Mouse (Mus musculus): Measurements from ENCODE around the gene Epha5. TPM values are rescaled to one million over a fixed set of nuclear protein-coding genes. Genes with fewer than 3 reads are reported as not detected.
A peak's percentile ranks its signal among the peaks of the same experiment; 100 is the strongest.

The Epha5 gene
- polyA plus RNA-seq, 1 experiment from 2014 or later: 1.8 TPM

GRCm38 (mm10) chr5:84415961-84416821, 991 bp downstream of the Epha5 start:
- WGBS: under 1% methylated on average over 45 of the region's 45 CpGs
- ATAC-seq (ENCODE audit: low FRiP score, low TSS enrichment): peak; percentile 47; the same call in 1 of the 2 replicates
- Histone ChIP-seq H3K4me1 (replicated peaks; ENCODE audit: control insufficient read depth, insufficient read depth) (0 out of 2 replicates have a peak, but pooled peaks cover 2% of the 10 kb centered on the region), H3K27me3 (ENCODE audit: control insufficient read depth, insufficient read depth, low read length) (0 out of 2 replicates have a peak, but pooled peaks cover 2% of the 10 kb centered on the region), H3K9me3 (ENCODE audit: control insufficient read depth, low read length) (no peaks in the 10 kb centered on the region), H3K4me2 (replicated peaks; ENCODE audit: low read depth) (peak overlapping the region; percentile 90), H3K36me3 (ENCODE audit: control insufficient read depth, insufficient read depth, low read length) (no peaks in the 10 kb centered on the region), H3K4me3 (ENCODE audit: low read depth, low read length) (peak overlapping the region; percentile 52), H3K27ac (replicated peaks) (no peak overlapping the region), H3K9ac (ENCODE audit: low read length) (peak overlapping the region; percentile 31; the same call in 1 of the 2 replicates)
- peak; percentile 15 for DNase-seq (ENCODE audit: low spot score)
- TF ChIP-seq EP300 (optimal IDR thresholded peaks at IDR 0.05) (no peak), CTCF (IDR thresholded peaks at IDR 0.05; ENCODE audit: low read depth) (no peak)

- H3K9ac ChIP-seq (ENCODE audit: low read length): no peak overlapping the region
- 0 out of 2 replicates have a peak overlapping the region, but pooled peaks have one; percentile 52 for H3K4me3 ChIP-seq (ENCODE audit: low read depth, low read length)
- H3K4me2 ChIP-seq (replicated peaks; ENCODE audit: low read depth): peak overlapping the region; percentile 90
These were observed 2.2 kb downstream of the Epha5 start for GRCm38 (mm10) chr5:84414931-84415431.

GRCm38 (mm10) chr5:84413026-84413425, 4.2 kb downstream of the Epha5 start:
- DNase-seq (ENCODE audit: low spot score) (no peak), ATAC-seq (ENCODE audit: low FRiP score, low TSS enrichment) (no peak)
- H3K27ac ChIP-seq (replicated peaks): no peak overlapping the region
- H3K4me1 ChIP-seq (replicated peaks; ENCODE audit: control insufficient read depth, insufficient read depth): 0 out of 2 replicates have a peak, but pooled peaks cover 2% of the 10 kb centered on the region
- TF ChIP-seq EP300 (optimal IDR thresholded peaks at IDR 0.05) (no peak), CTCF (IDR thresholded peaks at IDR 0.05; ENCODE audit: low read depth) (no peak)
- H3K4me2 ChIP-seq (replicated peaks; ENCODE audit: low read depth): no peak overlapping the region
- H3K27me3 ChIP-seq (ENCODE audit: control insufficient read depth, insufficient read depth, low read length): 0 out of 2 replicates have a peak, but pooled peaks cover 2% of the 10 kb centered on the region
- no peak overlapping the region for H3K4me3 ChIP-seq (ENCODE audit: low read depth, low read length)
- no peaks in the 10 kb centered on the region for H3K9me3 ChIP-seq (ENCODE audit: control insufficient read depth, low read length)
- 64% methylated on average over 1 of the region's 1 CpGs for WGBS
- H3K9ac ChIP-seq (ENCODE audit: low read length): no peak overlapping the region
- no peaks in the 10 kb centered on the region for H3K36me3 ChIP-seq (ENCODE audit: control insufficient read depth, insufficient read depth, low read length)

More at GRCm38 (mm10) chr5:84414931-84415431, 2.2 kb downstream of the Epha5 start:
- TF ChIP-seq EP300 (optimal IDR thresholded peaks at IDR 0.05) (no peak), CTCF (IDR thresholded peaks at IDR 0.05; ENCODE audit: low read depth) (no peak)
- Histone ChIP-seq H3K4me1 (replicated peaks; ENCODE audit: control insufficient read depth, insufficient read depth) (0 out of 2 replicates have a peak, but pooled peaks cover 2% of the 10 kb centered on the region), H3K27me3 (ENCODE audit: control insufficient read depth, insufficient read depth, low read length) (0 out of 2 replicates have a peak, but pooled peaks cover 2% of the 10 kb centered on the region), H3K27ac (replicated peaks) (no peak overlapping the region), H3K9me3 (ENCODE audit: control insufficient read depth, low read length) (no peaks in the 10 kb centered on the region), H3K36me3 (ENCODE audit: control insufficient read depth, insufficient read depth, low read length) (no peaks in the 10 kb centered on the region)
- WGBS: 10% methylated on average over 8 of the region's 8 CpGs
- ATAC-seq (ENCODE audit: low FRiP score, low TSS enrichment): no peak
- peak; percentile 13 for DNase-seq (ENCODE audit: low spot score)

DNA sequence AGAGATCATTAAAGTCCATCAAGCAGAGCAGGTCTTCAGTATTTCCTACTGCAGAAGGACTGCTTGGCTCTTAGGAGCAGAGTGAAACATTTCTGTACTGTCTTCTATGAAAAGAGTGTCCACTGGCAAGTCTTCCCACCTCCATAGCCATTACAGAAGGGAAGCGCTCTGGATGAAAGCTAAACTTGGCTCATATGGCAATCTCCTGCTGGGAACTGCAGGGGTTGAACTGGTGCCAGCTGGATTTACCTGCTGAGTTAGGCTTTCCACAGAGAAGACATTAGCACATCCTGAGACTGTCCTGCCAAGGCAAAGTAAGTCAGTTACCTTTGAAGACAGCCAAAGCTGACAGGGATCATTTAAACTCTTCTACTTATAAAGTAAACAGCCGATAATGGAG, 8.8 kb downstream of the Epha5 start:
- ATAC-seq (ENCODE audit: low FRiP score, low TSS enrichment): no peak
- Histone ChIP-seq H3K9ac (ENCODE audit: low read length) (no peak overlapping the region), H3K9me3 (ENCODE audit: control insufficient read depth, low read length) (no peaks in the 10 kb centered on the region), H3K36me3 (ENCODE audit: control insufficient read depth, insufficient read depth, low read length) (no peaks in the 10 kb centered on the region), H3K27ac (replicated peaks) (no peak overlapping the region), H3K4me1 (replicated peaks; ENCODE audit: control insufficient read depth, insufficient read depth) (no peaks in the 10 kb centered on the region), H3K4me3 (ENCODE audit: low read depth, low read length) (no peak overlapping the region), H3K4me2 (replicated peaks; ENCODE audit: low read depth) (no peak overlapping the region), H3K27me3 (ENCODE audit: control insufficient read depth, insufficient read depth, low read length) (no peaks in the 10 kb centered on the region)
- 54% methylated on average over 2 of the region's 2 CpGs for WGBS
- DNase-seq (ENCODE audit: low spot score): no peak
- TF ChIP-seq EP300 (optimal IDR thresholded peaks at IDR 0.05): no peak
- no peak for TF ChIP-seq CTCF (IDR thresholded peaks at IDR 0.05; ENCODE audit: low read depth)

GRCm38 (mm10) chr5:84397085-84397484, 20.1 kb downstream of the Epha5 start:
- H3K27me3 ChIP-seq (ENCODE audit: control insufficient read depth, insufficient read depth, low read length): no peaks in the 10 kb centered on the region
- H3K27ac ChIP-seq (replicated peaks): no peak overlapping the region
- no peak overlapping the region for H3K4me2 ChIP-seq (replicated peaks; ENCODE audit: low read depth)
- DNase-seq (ENCODE audit: low spot score) (no peak), ATAC-seq (ENCODE audit: low FRiP score, low TSS enrichment) (no peak)
- no peaks in the 10 kb centered on the region for H3K4me1 ChIP-seq (replicated peaks; ENCODE audit: control insufficient read depth, insufficient read depth)
- WGBS: 69% methylated on average over 1 of the region's 1 CpGs
- no peak for TF ChIP-seq CTCF (IDR thresholded peaks at IDR 0.05; ENCODE audit: low read depth)
- TF ChIP-seq EP300 (optimal IDR thresholded peaks at IDR 0.05): no peak
- H3K4me3 ChIP-seq (ENCODE audit: low read depth, low read length): no peak overlapping the region
- no peaks in the 10 kb centered on the region for H3K9me3 ChIP-seq (ENCODE audit: control insufficient read depth, low read length)
- no peak overlapping the region for H3K9ac ChIP-seq (ENCODE audit: low read length)
- H3K36me3 ChIP-seq (ENCODE audit: control insufficient read depth, insufficient read depth, low read length): no peaks in the 10 kb centered on the region

GRCm38 (mm10) chr5:84365334-84365733, 51.8 kb downstream of the Epha5 start:
- H3K27ac ChIP-seq (replicated peaks): no peak overlapping the region
- 51% methylated on average over 5 of the region's 5 CpGs for WGBS
- no peaks in the 10 kb centered on the region for H3K9me3 ChIP-seq (ENCODE audit: control insufficient read depth, low read length)
- DNase-seq (ENCODE audit: low spot score) (no peak), ATAC-seq (ENCODE audit: low FRiP score, low TSS enrichment) (no peak)
- no peak overlapping the region for H3K4me3 ChIP-seq (ENCODE audit: low read depth, low read length)
- H3K4me2 ChIP-seq (replicated peaks; ENCODE audit: low read depth): no peak overlapping the region
- no peaks in the 10 kb centered on the region for H3K36me3 ChIP-seq (ENCODE audit: control insufficient read depth, insufficient read depth, low read length)
- H3K9ac ChIP-seq (ENCODE audit: low read length): no peak overlapping the region
- H3K27me3 ChIP-seq (ENCODE audit: control insufficient read depth, insufficient read depth, low read length): no peaks in the 10 kb centered on the region
- no peak for TF ChIP-seq EP300 (optimal IDR thresholded peaks at IDR 0.05)
- TF ChIP-seq CTCF (IDR thresholded peaks at IDR 0.05; ENCODE audit: low read depth): no peak
- H3K4me1 ChIP-seq (replicated peaks; ENCODE audit: control insufficient read depth, insufficient read depth): no peaks in the 10 kb centered on the region

Measured in stomach, postnatal 0 days (tissue).